Mouse (Mus musculus): ENCODE measurements at regions not wholly inside any gene's neighbourhood (a gene's known extent, or its start where the extent isn't known, plus 50 kb on each side); places are given as distances from the start of the nearest gene placed in this dataset.

GRCm38 (mm10) chr3:77051884-77052283 lies 977.8 kb downstream of the Fstl5 start:
- no peak for DNase-seq

GRCm38 (mm10) chr3:77075055-77075454 lies 1001.0 kb downstream of the Fstl5 start:
- DNase-seq, result no peak

- DNase-seq, result peak in 1 of 2 experiments; percentile 3
These were observed 1017.7 kb downstream of the Fstl5 start for GRCm38 (mm10) chr3:77091812-77092211.

GRCm38 (mm10) chr3:77112969-77113368 lies 1038.9 kb downstream of the Fstl5 start:
- DNase-seq, result no peak

GRCm38 (mm10) chr3:77120581-77120980 lies 1046.5 kb downstream of the Fstl5 start:
- no peak for DNase-seq

GRCm38 (mm10) chr3:77151636-77152035 lies 1077.6 kb downstream of the Fstl5 start:
- no peak for DNase-seq

- DNase-seq, result no peak
These were observed 1123.8 kb downstream of the Fstl5 start for GRCm38 (mm10) chr3:77197828-77198227.

GRCm38 (mm10) chr3:77198265-77198664 lies 1124.2 kb downstream of the Fstl5 start:
- DNase-seq, result peak in 1 of 2 experiments; percentile 29

- no peak for DNase-seq
These were observed 1151.9 kb downstream of the Fstl5 start for GRCm38 (mm10) chr3:77226007-77226406.

Measured in lung, adult 18-20 months (tissue).